Mouse (Mus musculus) NIH3T3 (cell line): ENCODE measurements around the gene Hus1.
A peak's percentile ranks its signal among the peaks of the same experiment; 100 is the strongest.

Source experiments
- DNase-seq: peaks from one replicate; pipeline ENCODE4 v3.0.0-alpha.2; 2012; ENCODE audit warnings: low read depth

Hus1 gene

GRCm38 (mm10) chr11:9010853-9011339, at the start of gene Hus1:
Gene Hus1 (minus strand): TSS chr11:9011191.
- peak; percentile 96 for DNase-seq

DNA sequence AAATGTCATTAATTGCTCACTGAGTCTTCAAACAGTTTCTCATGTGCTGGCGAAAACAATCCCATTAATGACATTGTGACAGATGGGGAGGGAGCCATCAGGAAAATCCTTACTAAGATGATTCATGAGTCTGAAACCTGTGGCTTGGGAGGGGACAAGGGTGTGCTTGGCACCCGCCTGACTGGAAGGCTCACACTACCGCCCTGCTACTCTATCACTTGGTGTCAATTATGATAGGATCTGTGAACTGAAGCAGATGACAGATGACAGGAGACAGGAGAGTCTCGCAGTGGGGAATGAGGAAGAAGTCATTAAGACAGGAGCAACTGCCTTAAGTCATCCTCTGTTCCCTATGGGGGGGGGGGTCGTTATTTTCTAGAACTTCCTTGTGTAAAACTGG, 49.5 kb upstream of the Hus1 start:
- no peak for DNase-seq

DNA sequence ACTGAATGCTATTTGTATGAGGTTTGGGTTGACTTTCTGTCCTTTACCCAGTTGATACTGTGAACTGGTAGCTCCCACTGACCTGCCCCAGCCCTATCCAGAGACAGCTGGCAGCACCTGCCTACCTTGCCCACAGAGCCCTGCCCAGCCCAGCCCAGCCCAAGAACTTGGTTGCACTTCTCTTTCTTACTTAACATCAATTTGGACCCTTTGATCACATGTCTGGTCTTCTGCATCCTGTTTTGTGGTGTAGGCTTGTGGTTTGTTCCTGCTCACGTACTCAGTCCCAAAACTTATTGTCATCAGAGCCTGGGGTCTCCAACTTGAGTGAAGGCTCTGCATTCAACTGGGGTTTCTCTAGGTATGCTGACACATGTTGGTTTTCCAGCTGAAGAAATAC, 49.0 kb upstream of the Hus1 start:
- no peak for DNase-seq

DNA sequence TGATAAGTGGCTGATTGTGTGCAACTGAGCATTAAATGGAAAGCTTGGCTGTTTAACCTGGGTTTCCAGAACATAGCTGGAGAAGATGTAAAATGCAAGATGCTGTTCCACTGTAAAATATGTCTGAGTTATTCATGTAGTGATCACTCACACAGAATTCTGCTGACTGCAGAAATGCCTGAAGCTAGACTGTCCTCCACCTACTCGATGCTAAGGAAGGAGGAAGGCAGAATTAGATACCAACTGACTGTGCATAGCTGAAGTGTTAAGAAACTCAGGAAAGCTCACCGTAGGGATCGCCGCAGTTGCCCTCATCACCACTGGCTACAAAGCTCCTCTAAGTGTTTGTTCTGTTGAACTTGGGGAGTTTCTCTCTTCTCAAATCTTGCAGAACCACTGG, 46.7 kb upstream of the Hus1 start:
- no peak for DNase-seq

- DNase-seq: no peak
These were observed 45.9 kb upstream of the Hus1 start for GRCm38 (mm10) chr11:9056937-9057336.

DNA sequence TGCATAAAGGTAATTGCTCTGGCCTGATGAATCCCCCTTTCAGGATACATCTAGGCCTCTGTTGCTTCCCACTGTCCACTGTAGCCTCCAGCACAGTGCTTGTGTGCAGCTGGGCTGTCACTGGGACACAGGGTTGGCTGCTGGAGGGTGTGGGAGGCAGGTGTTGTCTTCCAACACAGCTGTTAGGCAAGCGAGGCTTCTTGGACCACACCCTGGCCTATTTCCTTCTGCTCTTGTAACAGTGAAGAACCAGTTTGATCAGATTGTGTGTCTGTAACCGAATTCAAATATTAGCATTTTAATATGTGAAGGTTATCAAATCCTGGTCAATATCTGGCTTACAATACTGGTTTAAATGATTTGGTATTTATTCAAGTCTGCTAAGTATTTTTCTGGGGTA, 40.9 kb upstream of the Hus1 start:
- DNase-seq: no peak

- DNase-seq: no peak
These were observed 39.2 kb upstream of the Hus1 start for GRCm38 (mm10) chr11:9050241-9050640.

GRCm38 (mm10) chr11:9048703-9049060, 37.7 kb upstream of the Hus1 start, which contains the start of gene Sun3:
Gene Sun3 (minus strand): TSS chr11:9048991.
- DNase-seq: no peak

- peak; percentile 72 for DNase-seq
These were observed 37.2 kb upstream of the Hus1 start, which contains the start of gene Gm11992 for GRCm38 (mm10) chr11:9048011-9048702. Gene Gm11992 (plus strand): TSS chr11:9048594.

DNA sequence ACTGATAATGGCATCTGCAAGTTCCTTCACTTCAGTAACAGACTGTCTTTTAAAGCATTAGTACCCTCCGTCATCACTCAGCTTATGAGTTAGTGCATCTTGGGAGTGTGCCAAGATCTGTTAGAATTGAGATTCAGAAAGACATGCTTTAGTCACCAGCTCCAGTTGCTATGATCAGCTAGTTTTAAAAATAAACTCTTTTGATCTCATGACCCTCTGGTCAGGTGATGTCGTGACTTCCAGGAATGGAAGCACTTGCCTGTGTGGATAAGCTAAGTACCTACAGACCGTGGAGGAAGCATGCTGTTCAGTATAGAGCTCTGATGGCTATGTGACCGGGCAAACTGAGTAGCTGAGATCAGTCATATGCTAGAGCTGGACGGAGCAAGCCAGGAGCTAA, 36.1 kb upstream of the Hus1 start:
- DNase-seq: peak; percentile 41

GRCm38 (mm10) chr11:9046546-9046945, 35.6 kb upstream of the Hus1 start:
- no peak for DNase-seq

GRCm38 (mm10) chr11:9031530-9031929, 20.5 kb upstream of the Hus1 start:
- DNase-seq: no peak

DNA sequence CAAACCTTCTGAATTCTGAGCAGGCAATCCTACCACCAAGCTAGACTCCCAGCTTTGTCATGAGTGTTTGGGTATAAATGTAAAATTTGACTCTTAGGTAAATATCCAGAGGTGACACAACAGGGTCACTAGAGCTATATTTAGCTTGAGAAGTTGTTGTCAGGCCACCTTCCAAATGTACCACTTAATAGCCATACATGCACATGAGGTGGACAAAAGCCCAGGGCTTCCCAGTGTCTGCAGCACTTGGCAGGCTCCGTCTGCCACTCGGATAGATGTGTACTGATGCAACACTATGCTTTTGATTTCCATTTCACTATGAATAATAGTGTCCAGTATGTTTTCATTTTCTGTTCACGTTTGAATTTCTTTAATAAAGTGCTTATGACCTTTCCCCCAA, 14.2 kb upstream of the Hus1 start:
- no peak for DNase-seq

- no peak for DNase-seq
These were observed 13.8 kb upstream of the Hus1 start for GRCm38 (mm10) chr11:9024782-9025181.

DNA sequence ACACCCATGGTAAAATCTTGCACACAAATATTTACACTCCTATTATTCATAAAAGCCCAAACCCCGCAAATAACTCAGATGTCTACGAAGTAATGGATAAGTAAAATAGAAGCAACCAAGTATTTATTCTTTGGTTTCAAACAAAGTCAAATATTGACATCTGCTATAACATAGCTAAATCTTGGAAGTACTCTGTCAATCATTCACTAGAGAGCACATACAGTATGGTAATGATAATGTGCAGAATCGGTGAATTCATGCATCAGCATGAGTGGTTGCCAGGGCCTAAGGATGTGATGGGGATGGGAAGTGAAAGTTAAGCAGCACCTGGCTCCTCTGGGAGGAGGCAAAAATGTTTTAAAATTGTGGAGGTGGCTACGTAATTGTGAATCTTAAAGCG, 9.2 kb upstream of the Hus1 start:
- DNase-seq: no peak

DNA sequence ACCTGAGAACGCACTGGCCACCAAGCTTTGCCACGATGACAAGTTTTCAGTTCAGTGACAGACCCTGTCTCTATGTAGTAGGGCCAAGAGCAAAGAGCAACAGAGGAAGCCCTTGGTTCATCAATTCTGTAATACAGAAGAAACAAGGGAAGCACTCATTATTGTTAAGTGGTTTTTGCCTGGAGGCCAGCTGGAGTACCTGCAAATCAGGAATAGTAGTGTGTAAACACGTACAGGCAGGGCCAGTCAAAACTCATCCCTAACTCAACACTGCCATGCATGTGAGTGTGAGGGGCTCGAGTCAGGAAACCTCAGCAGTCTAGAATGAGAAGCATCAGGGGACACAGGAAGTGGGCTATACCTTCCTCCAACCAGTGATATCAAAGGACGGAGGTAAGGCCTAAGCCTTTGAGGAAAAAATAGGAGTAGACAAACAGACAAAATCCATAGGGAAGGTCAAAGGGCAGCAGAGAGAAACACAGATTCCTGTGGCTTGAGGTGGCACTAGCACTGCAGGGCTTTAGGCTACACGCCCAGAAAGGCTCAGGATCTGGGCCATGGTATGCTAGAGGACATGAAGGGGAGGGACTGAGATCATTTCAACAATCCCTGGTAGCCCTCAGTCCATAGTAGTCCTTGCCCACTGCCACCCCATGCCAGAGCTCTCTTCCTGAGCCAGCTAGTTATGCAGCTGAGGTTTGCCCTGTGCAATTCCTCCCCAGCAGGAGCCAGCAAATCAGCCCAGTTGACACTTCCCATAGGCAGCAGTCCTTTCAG, 7.7 kb upstream of the Hus1 start:
- DNase-seq: no peak

DNA sequence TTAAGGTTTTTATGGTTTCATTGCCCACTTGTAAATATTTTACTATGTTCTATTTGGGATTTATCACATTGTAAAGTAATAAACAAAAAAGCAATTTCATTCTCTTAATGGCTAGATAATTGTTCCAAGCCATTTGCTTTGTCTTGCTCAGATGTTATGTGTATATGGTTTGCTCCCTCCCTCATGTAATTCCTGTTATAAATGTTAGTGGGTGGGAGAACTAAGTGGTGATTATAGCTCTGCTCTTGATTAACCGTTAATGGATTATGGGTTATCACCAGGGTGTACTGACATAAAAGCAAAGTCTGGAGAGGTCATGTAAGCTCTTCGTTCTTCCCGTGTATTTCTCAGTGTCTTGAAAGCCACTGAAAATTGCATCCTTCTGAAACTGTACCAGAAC, 3.7 kb upstream of the Hus1 start:
- DNase-seq: no peak

DNA sequence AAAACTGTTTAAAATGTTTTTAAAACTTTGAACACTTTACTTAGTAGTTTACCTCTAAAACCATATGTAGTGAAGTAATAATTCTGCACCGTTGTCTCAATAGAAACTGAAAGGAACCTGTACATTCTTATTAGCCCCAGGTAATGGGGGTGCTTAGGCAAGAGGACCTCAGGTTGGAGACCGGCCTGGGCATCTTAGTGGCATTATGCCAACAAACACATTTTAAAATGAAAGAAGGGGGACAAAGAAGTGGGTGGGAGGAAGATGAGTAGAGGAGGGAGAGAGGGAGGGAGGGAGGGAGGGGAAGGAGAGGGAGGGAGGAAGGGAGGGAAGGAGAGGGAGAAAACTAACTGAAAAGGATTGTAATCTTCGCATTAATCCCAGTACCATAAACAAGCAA, 357 bp upstream of the Hus1 start:
- no peak for DNase-seq

DNA sequence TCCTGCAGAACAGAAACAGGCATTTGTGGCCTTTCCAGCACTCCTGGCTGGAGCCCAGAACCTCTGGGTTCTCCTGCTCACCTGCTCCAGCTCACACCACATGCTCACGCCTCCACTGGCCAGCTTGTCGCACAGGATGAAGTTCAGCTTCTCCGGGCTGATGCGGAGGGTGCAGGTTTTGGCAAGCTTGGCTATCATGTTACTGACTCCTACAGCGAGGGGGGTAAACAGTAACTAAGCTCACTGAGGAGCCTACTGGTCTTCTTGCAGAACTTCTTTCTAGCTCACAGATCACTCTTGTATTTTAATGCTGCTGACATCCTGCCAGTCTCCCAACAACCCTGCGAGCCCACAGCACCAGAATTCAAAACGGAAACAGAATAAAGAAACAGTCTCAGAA, 575 bp downstream of the Hus1 start:
- peak; percentile 75 for DNase-seq

DNA sequence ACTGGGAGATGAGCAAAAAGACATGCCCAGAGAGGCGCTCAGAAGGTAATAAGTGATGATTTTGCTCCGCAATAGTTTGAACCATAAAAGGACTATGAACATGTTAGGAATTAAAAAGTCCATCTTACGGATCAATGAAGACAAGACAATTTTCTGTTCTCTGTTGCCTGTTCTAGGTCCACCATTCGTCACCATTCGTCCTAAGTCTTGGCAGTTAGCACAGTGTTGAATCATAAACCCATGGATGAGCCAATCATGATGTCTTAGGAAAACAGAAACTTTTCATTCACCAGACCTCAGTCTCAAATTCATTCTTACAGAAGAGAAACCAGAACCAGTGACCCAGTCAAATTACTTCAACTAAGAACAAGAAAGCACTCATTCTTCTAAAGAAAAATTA, 2.2 kb downstream of the Hus1 start:
- no peak for DNase-seq

- no peak for DNase-seq
These were observed 22.9 kb downstream of the Hus1 start for GRCm38 (mm10) chr11:8988084-8988483.

DNA sequence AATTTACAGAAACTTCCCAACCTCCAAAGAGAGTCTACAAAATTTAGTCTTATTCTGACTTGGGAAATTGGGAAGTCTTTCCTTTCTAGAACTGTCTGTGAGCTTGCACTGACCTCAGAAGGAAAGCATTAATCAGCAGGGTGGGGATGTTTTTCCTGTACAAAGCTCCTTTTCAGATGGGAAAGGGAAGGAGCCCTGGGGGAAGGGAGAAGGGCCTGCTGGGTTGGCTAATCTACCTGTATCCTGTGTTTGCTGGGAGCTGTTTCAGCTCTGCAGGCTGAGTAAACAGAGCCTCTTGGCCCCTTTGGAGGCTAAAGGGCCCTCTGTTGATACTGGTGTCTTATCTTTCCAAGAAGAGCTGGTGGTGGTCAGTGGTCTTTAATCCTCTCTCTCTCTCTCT, 24.9 kb downstream of the Hus1 start:
- no peak for DNase-seq

- DNase-seq: peak; percentile 86
These were observed 27.6 kb downstream of the Hus1 start for GRCm38 (mm10) chr11:8983237-8983861.
